Mouse (Mus musculus) liver, embryonic 15.5 days (tissue): ENCODE data around the gene Ripply3. TPM values are rescaled to one million over a fixed set of nuclear protein-coding genes. Genes with fewer than 3 reads are reported as not detected.

ENCODE experiments used
- ATAC-seq: fragments of 200-750 bp; cut with Nextera tagmentation; 2 replicates; pipeline ENCODE4 v1.8.0; 2017; ENCODE audit warnings: moderate number of reproducible peaks, mild to moderate bottlenecking, moderate library complexity; ENCODE audit not compliant: insufficient read depth
- H3K27ac ChIP-seq: fragments of 300-500 bp; sonication (generic); replicated peaks from 2 replicates; pipeline ENCODE4 v1.5.1; 2015; ENCODE audit warnings: mild to moderate bottlenecking, inconsistent platforms
- H3K27me3 ChIP-seq: fragments of 300-500 bp; sonication (generic); 2 replicates; pipeline ENCODE4 v1.6.1; 2015; ENCODE audit warnings: mild to moderate bottlenecking, inconsistent platforms
- H3K36me3 ChIP-seq: fragments of 300-500 bp; sonication (generic); replicated peaks from 2 replicates; pipeline ENCODE4 v1.6.1; 2015; ENCODE audit warnings: moderate library complexity, mild to moderate bottlenecking, inconsistent platforms
- H3K4me1 ChIP-seq: fragments of 300-500 bp; sonication (generic); replicated peaks from 2 replicates; pipeline ENCODE4 v1.6.1; 2015; ENCODE audit warnings: inconsistent platforms
- H3K4me2 ChIP-seq: fragments of 300-500 bp; sonication (generic); 2 replicates; pipeline ENCODE4 v1.6.1; 2015; ENCODE audit warnings: moderate library complexity, mild to moderate bottlenecking, inconsistent platforms
- H3K4me3 ChIP-seq: fragments of 300-500 bp; sonication (generic); replicated peaks from 2 replicates; pipeline ENCODE4 v1.5.1; 2015; ENCODE audit warnings: mild to moderate bottlenecking, inconsistent platforms
- H3K9ac ChIP-seq: fragments of 300-500 bp; sonication (generic); 2 replicates; pipeline ENCODE4 v1.6.1; 2015; ENCODE audit warnings: moderate library complexity, mild to moderate bottlenecking, inconsistent platforms
- H3K9me3 ChIP-seq: fragments of 300-500 bp; sonication (generic); replicated peaks from 2 replicates; pipeline ENCODE4 v1.6.1; 2016; ENCODE audit warnings: inconsistent platforms
- WGBS: fragments of 180-500 bp; shearing (Covaris S2); methylation state at CpG from one replicate; pipeline ENCODE4 v1.1.7; 2015; ENCODE audit warnings: mixed read lengths; ENCODE audit not compliant: insufficient replicate concordance; 5-methylcytosine and 5-hydroxymethylcytosine counted together
- polyA plus RNA-seq: library from polyadenylated mRNA; unstranded; fragments of >200 nt; fragmentation: Nextera tagmentation; extraction: Ambion mirVana; gene quantifications from 2 replicates; pipeline ENCODE4 v1.2.1, GENCODE M21; 2015

Ripply3 gene
- polyA plus RNA-seq, 1 experiment from 2014 or later: 1.9 TPM

- Histone ChIP-seq H3K9me3 (no peaks in the 10 kb centered on the region), H3K4me1 (peaks cover 14% of the 10 kb centered on the region; the same call in 1 of the 2 replicates), H3K36me3 (no peaks in the 10 kb centered on the region), H3K9ac (no peak overlapping the region), H3K27me3 (peaks cover 29% of the 10 kb centered on the region), H3K4me2 (peak overlapping the region; percentile 48), H3K4me3 (no peak overlapping the region; the same call in 1 of the 2 replicates), H3K27ac (no peak overlapping the region)
- 16% methylated on average over 30 of the region's 30 CpGs for WGBS
- peak; percentile 31; the same call in 1 of the 2 replicates for ATAC-seq
Observed at GRCm38 (mm10) chr16:94302274-94303202, 25.7 kb upstream of the Ripply3 start.

GRCm38 (mm10) chr16:94303203-94303535, 25.1 kb upstream of the Ripply3 start:
- no peaks in the 10 kb centered on the region for H3K9me3 ChIP-seq
- peaks cover 29% of the 10 kb centered on the region for H3K27me3 ChIP-seq
- no peaks in the 10 kb centered on the region for H3K36me3 ChIP-seq
- H3K9ac ChIP-seq: no peak overlapping the region
- H3K4me1 ChIP-seq: peaks cover 14% of the 10 kb centered on the region; the same call in 1 of the 2 replicates
- peak; percentile 28; the same call in 1 of the 2 replicates for ATAC-seq
- peak overlapping the region; percentile 48 for H3K4me2 ChIP-seq
- H3K4me3 ChIP-seq: no peak overlapping the region
- H3K27ac ChIP-seq: no peak overlapping the region
- 29% methylated on average over 6 of the region's 6 CpGs for WGBS

- 67% methylated on average over 6 of the region's 6 CpGs for WGBS
- Histone ChIP-seq H3K4me3 (no peak overlapping the region), H3K27me3 (peaks cover 16% of the 10 kb centered on the region), H3K4me2 (no peak overlapping the region), H3K36me3 (no peaks in the 10 kb centered on the region), H3K9ac (no peak overlapping the region), H3K9me3 (no peaks in the 10 kb centered on the region), H3K4me1 (peaks cover 14% of the 10 kb centered on the region; the same call in 1 of the 2 replicates), H3K27ac (no peak overlapping the region)
- no peak for ATAC-seq
Observed at GRCm38 (mm10) chr16:94307526-94307925, 20.7 kb upstream of the Ripply3 start.

- Histone ChIP-seq H3K36me3 (no peaks in the 10 kb centered on the region), H3K27me3 (peaks cover 12% of the 10 kb centered on the region), H3K4me1 (peaks cover 10% of the 10 kb centered on the region; the same call in 1 of the 2 replicates), H3K4me3 (no peak overlapping the region), H3K4me2 (no peak overlapping the region), H3K9me3 (no peaks in the 10 kb centered on the region), H3K27ac (no peak overlapping the region), H3K9ac (no peak overlapping the region)
- WGBS: 49% methylated on average over 6 of the region's 6 CpGs
- no peak for ATAC-seq
Observed at GRCm38 (mm10) chr16:94307942-94308341, 20.3 kb upstream of the Ripply3 start.

- Histone ChIP-seq H3K9ac (no peak overlapping the region), H3K27me3 (peaks cover 3% of the 10 kb centered on the region; the same call in 1 of the 2 replicates), H3K4me1 (peaks cover 13% of the 10 kb centered on the region), H3K9me3 (no peaks in the 10 kb centered on the region), H3K4me3 (no peak overlapping the region), H3K27ac (no peak overlapping the region), H3K36me3 (no peaks in the 10 kb centered on the region), H3K4me2 (no peak overlapping the region)
- 65% methylated on average over 4 of the region's 4 CpGs for WGBS
- no peak for ATAC-seq
Observed at GRCm38 (mm10) chr16:94309025-94309424, 19.2 kb upstream of the Ripply3 start.

GRCm38 (mm10) chr16:94311416-94311815, 16.8 kb upstream of the Ripply3 start:
- peaks cover 13% of the 10 kb centered on the region for H3K4me1 ChIP-seq
- H3K4me2 ChIP-seq: peak overlapping the region; percentile 95; the same call in 1 of the 2 replicates
- H3K4me3 ChIP-seq: no peak overlapping the region
- H3K27ac ChIP-seq: no peak overlapping the region
- 59% methylated on average over 1 of the region's 1 CpGs for WGBS
- H3K9ac ChIP-seq: no peak overlapping the region
- no peaks in the 10 kb centered on the region for H3K27me3 ChIP-seq
- no peaks in the 10 kb centered on the region for H3K36me3 ChIP-seq
- no peaks in the 10 kb centered on the region for H3K9me3 ChIP-seq
- no peak for ATAC-seq

GRCm38 (mm10) chr16:94311931-94312330, 16.3 kb upstream of the Ripply3 start:
- ATAC-seq: no peak
- H3K4me1 ChIP-seq: peaks cover 13% of the 10 kb centered on the region
- H3K27me3 ChIP-seq: no peaks in the 10 kb centered on the region
- 75% methylated on average over 4 of the region's 4 CpGs for WGBS
- H3K27ac ChIP-seq: no peak overlapping the region
- no peaks in the 10 kb centered on the region for H3K9me3 ChIP-seq
- peak overlapping the region; percentile 88 for H3K4me3 ChIP-seq
- H3K36me3 ChIP-seq: no peaks in the 10 kb centered on the region
- H3K4me2 ChIP-seq: peak overlapping the region; percentile 95
- H3K9ac ChIP-seq: no peak overlapping the region

- no peaks in the 10 kb centered on the region for H3K27me3 ChIP-seq
- under 1% methylated on average over 20 of the region's 20 CpGs for WGBS
- H3K36me3 ChIP-seq: no peaks in the 10 kb centered on the region
- peak overlapping the region; percentile 69 for H3K9ac ChIP-seq
- peak; percentile 77 for ATAC-seq
- H3K4me1 ChIP-seq: peaks cover 13% of the 10 kb centered on the region
- H3K27ac ChIP-seq: peak overlapping the region; percentile 91
- H3K9me3 ChIP-seq: no peaks in the 10 kb centered on the region
- peak overlapping the region; percentile 88 for H3K4me3 ChIP-seq
- H3K4me2 ChIP-seq: peak overlapping the region; percentile 95
Observed at GRCm38 (mm10) chr16:94312663-94313228, 15.5 kb upstream of the Ripply3 start.

GRCm38 (mm10) chr16:94313229-94314030, 14.8 kb upstream of the Ripply3 start, which contains the start of gene Hlcs:
Gene Hlcs, minus strand, starts transcription at chr16:94313571.
- peak; percentile 91 for ATAC-seq
- peak within 1 kb of the TSS; percentile 88 for H3K4me3 ChIP-seq
- peaks cover 13% of the 10 kb centered on the region for H3K4me1 ChIP-seq
- peak within 1 kb of the TSS; percentile 91 for H3K27ac ChIP-seq
- no peaks in the 10 kb centered on the region for H3K9me3 ChIP-seq
- peak within 1 kb of the TSS; percentile 87 for H3K9ac ChIP-seq
- no peaks in the 10 kb centered on the region for H3K27me3 ChIP-seq
- 1% methylated on average over 64 of the region's 64 CpGs for WGBS
- H3K4me2 ChIP-seq: peak within 1 kb of the TSS; percentile 95
- no peaks in the 10 kb centered on the region for H3K36me3 ChIP-seq

- ATAC-seq: no peak
- Histone ChIP-seq H3K4me3 (no peak overlapping the region), H3K36me3 (no peaks in the 10 kb centered on the region), H3K9ac (no peak overlapping the region), H3K27me3 (no peaks in the 10 kb centered on the region), H3K27ac (no peak overlapping the region), H3K9me3 (no peaks in the 10 kb centered on the region), H3K4me1 (peaks cover 13% of the 10 kb centered on the region), H3K4me2 (no peak overlapping the region)
- 86% methylated on average over 5 of the region's 5 CpGs for WGBS
Observed at GRCm38 (mm10) chr16:94314626-94315025, 13.6 kb upstream of the Ripply3 start.
